In genomic region chr5:132060116-132060515, GRCm38 (mm10) we compare ENCODE assay signal across 14 mouse cellular contexts.
DNase-seq lines count a peak whose midpoint lies in the region; ATAC-seq and TF ChIP-seq lines count a peak whose summit lies in the region.
"Had no signal": no experiment of that assay in that cellular context is flagged by ENCODE, and none has a peak within 500 bp of the region (broad histone marks: within the 10 kb centered on the region; RNA-seq: fewer than 3 reads in every experiment).

No protein-coding gene starts in this region.

- no peaks in the 10 kb centered on the region for H3K9me3 ChIP-seq in embryonic facial prominence, embryonic 13.5 days
- no peaks in the 10 kb centered on the region; the same call in 1 of the 2 replicates for H3K9me3 ChIP-seq in embryonic facial prominence, embryonic 10.5 days
- H3K9me3 ChIP-seq in liver, embryonic 12.5 days (replicated peaks) = no peaks in the 10 kb centered on the region
- H3K9me3 ChIP-seq in E14TG2a.4 (ENCODE audit: low read length) = no peaks in the 10 kb centered on the region
- H3K9me3 ChIP-seq in intestine, embryonic 16.5 days (ENCODE audit: control insufficient read depth, low read length) = 0 out of 2 replicates have a peak, but pooled peaks cover 3% of the 10 kb centered on the region
- H3K9me3 ChIP-seq: lung, embryonic 15.5 days had no signal

- peaks cover 15% of the 10 kb centered on the region for H3K4me1 ChIP-seq in embryonic facial prominence, embryonic 13.5 days
- 0 out of 2 replicates have a peak, but pooled peaks cover 2% of the 10 kb centered on the region for H3K4me1 ChIP-seq in embryonic facial prominence, embryonic 10.5 days
- no peaks in the 10 kb centered on the region for H3K4me1 ChIP-seq in liver, adult 2 months (ENCODE audit: control insufficient read depth, insufficient read depth, low read length)
- H3K4me1 ChIP-seq in liver, embryonic 12.5 days = no peaks in the 10 kb centered on the region
- H3K4me1 ChIP-seq in E14TG2a.4 (replicated peaks; ENCODE audit: low read depth, low read length) = no peaks in the 10 kb centered on the region
- H3K4me1 ChIP-seq in bone marrow, adult 2 months (ENCODE audit: control insufficient read depth, insufficient read depth, low read length) = no peaks in the 10 kb centered on the region
- H3K4me1 ChIP-seq in intestine, embryonic 16.5 days (ENCODE audit: control insufficient read depth, insufficient read depth, low read length) = no peaks in the 10 kb centered on the region
- H3K4me1 ChIP-seq: lung, embryonic 15.5 days had no signal

- no peak for ATAC-seq in embryonic facial prominence, embryonic 13.5 days (ENCODE audit: insufficient number of reproducible peaks, insufficient read depth, low FRiP score, low TSS enrichment, low read depth)
- ATAC-seq in liver, embryonic 12.5 days = no peak
- no peak for ATAC-seq in intestine, embryonic 16.5 days

- TF ChIP-seq CTCF in liver, adult 2 months (IDR thresholded peaks at IDR 0.05; ENCODE audit: low read depth, low read length) = peak; percentile 31
- peak; percentile 70 for TF ChIP-seq CTCF in E14TG2a.4 (conservative IDR thresholded peaks at IDR 0.05; ENCODE audit: low read length)
- TF ChIP-seq CTCF in bone marrow, adult 2 months (IDR thresholded peaks at IDR 0.05; ENCODE audit: control insufficient read depth, insufficient read depth, low read length) = peak; percentile 5; the same call in 1 of the 2 replicates

- H3K9ac ChIP-seq in embryonic facial prominence, embryonic 13.5 days = no peak overlapping the region
- no peak overlapping the region for H3K9ac ChIP-seq in liver, adult 2 months (ENCODE audit: low read depth, low read length)
- no peak overlapping the region for H3K9ac ChIP-seq in liver, embryonic 12.5 days
- no peak overlapping the region for H3K9ac ChIP-seq in intestine, embryonic 16.5 days (ENCODE audit: low read depth, low read length)
- H3K9ac ChIP-seq: hindbrain, embryonic 14.5 days; lung, embryonic 15.5 days had no signal

- H3K27ac ChIP-seq in embryonic facial prominence, embryonic 13.5 days = 0 out of 2 replicates have a peak overlapping the region, but pooled peaks have one; percentile 11
- H3K27ac ChIP-seq in embryonic facial prominence, embryonic 10.5 days (replicated peaks) = no peak overlapping the region
- H3K27ac ChIP-seq in liver, adult 2 months (replicated peaks; ENCODE audit: insufficient read depth, low read depth, low read length) = no peak overlapping the region
- no peak overlapping the region for H3K27ac ChIP-seq in liver, embryonic 12.5 days
- no peak overlapping the region for H3K27ac ChIP-seq in bone marrow, adult 2 months (ENCODE audit: control insufficient read depth, insufficient read depth, low read depth, low read length, poor library complexity)
- H3K27ac ChIP-seq in intestine, embryonic 16.5 days (ENCODE audit: low read length) = no peak overlapping the region
- H3K27ac ChIP-seq: hindbrain, embryonic 14.5 days; lung, embryonic 15.5 days had no signal

- no peak overlapping the region for H3K4me3 ChIP-seq in embryonic facial prominence, embryonic 13.5 days
- no peak overlapping the region for H3K4me3 ChIP-seq in embryonic facial prominence, embryonic 10.5 days
- no peak overlapping the region for H3K4me3 ChIP-seq in liver, adult 2 months (ENCODE audit: insufficient read depth, low read depth, low read length)
- H3K4me3 ChIP-seq in liver, embryonic 12.5 days = no peak overlapping the region
- H3K4me3 ChIP-seq in E14TG2a.4 (replicated peaks; ENCODE audit: low read length) = no peak overlapping the region
- no peak overlapping the region for H3K4me3 ChIP-seq in bone marrow, adult 2 months (replicated peaks; ENCODE audit: control insufficient read depth, low read depth, low read length)
- H3K4me3 ChIP-seq in intestine, embryonic 16.5 days (ENCODE audit: low read length) = no peak overlapping the region
- H3K4me3 ChIP-seq: lung, embryonic 15.5 days had no signal

- 84% methylated on average over 6 of the region's 6 CpGs for WGBS in embryonic facial prominence, embryonic 13.5 days
- WGBS in embryonic facial prominence, embryonic 10.5 days = 87% methylated on average over 6 of the region's 6 CpGs
- WGBS in liver, adult 2 months = 96% methylated on average over 6 of the region's 6 CpGs
- 76% methylated on average over 6 of the region's 6 CpGs for WGBS in liver, embryonic 12.5 days (ENCODE audit: insufficient replicate concordance)
- 81% methylated on average over 6 of the region's 6 CpGs for WGBS in bone marrow, adult 2 months
- 94% methylated on average over 6 of the region's 6 CpGs for WGBS in intestine, embryonic 16.5 days

- H3K79me2 ChIP-seq in liver, adult 2 months (ENCODE audit: control insufficient read depth, insufficient read depth, low read length) = no peaks in the 10 kb centered on the region

- TF ChIP-seq POLR2A in liver, adult 2 months (IDR thresholded peaks at IDR 0.05; ENCODE audit: extremely low read depth, insufficient read depth, low read length) = no peak
- TF ChIP-seq POLR2A in bone marrow, adult 2 months (IDR thresholded peaks at IDR 0.05; ENCODE audit: borderline replicate concordance, control insufficient read depth, low read depth, low read length) = no peak

- no peaks in the 10 kb centered on the region for H3K27me3 ChIP-seq in embryonic facial prominence, embryonic 13.5 days
- H3K27me3 ChIP-seq in embryonic facial prominence, embryonic 10.5 days (replicated peaks; ENCODE audit: low read depth, poor library complexity, severe bottlenecking) = no peaks in the 10 kb centered on the region
- H3K27me3 ChIP-seq in liver, adult 2 months (ENCODE audit: control insufficient read depth, insufficient read depth, low read length) = no peaks in the 10 kb centered on the region
- H3K27me3 ChIP-seq in liver, embryonic 12.5 days (replicated peaks) = no peaks in the 10 kb centered on the region
- no peaks in the 10 kb centered on the region for H3K27me3 ChIP-seq in E14TG2a.4 (ENCODE audit: insufficient read depth, low read length)
- H3K27me3 ChIP-seq in intestine, embryonic 16.5 days (replicated peaks; ENCODE audit: control insufficient read depth, insufficient read depth, low read length) = no peaks in the 10 kb centered on the region
- H3K27me3 ChIP-seq: lung, embryonic 15.5 days had no signal

- no peak for DNase-seq in embryonic facial prominence, embryonic 10.5 days (ENCODE audit: low spot score)
- DNase-seq in liver, adult 2 months (ENCODE audit: extremely low read depth, low read depth, low spot score) = no peak
- DNase-seq in urinary bladder, postnatal 10 days (ENCODE audit: low spot score) = no peak
- DNase-seq: cerebellum, adult 18-20 months; kidney, adult 9 months; right cerebral cortex, postnatal 25 days; thymus, postnatal 14 days had no signal

- no peaks in the 10 kb centered on the region for H3K36me3 ChIP-seq in embryonic facial prominence, embryonic 13.5 days
- H3K36me3 ChIP-seq in embryonic facial prominence, embryonic 10.5 days (replicated peaks) = no peaks in the 10 kb centered on the region
- no peaks in the 10 kb centered on the region for H3K36me3 ChIP-seq in liver, adult 2 months (ENCODE audit: control insufficient read depth, insufficient read depth, low read length)
- H3K36me3 ChIP-seq in liver, embryonic 12.5 days = no peaks in the 10 kb centered on the region
- H3K36me3 ChIP-seq in E14TG2a.4 (ENCODE audit: insufficient read depth, low read length) = no peaks in the 10 kb centered on the region
- no peaks in the 10 kb centered on the region for H3K36me3 ChIP-seq in intestine, embryonic 16.5 days (ENCODE audit: control insufficient read depth, insufficient read depth, low read length)
- H3K36me3 ChIP-seq: lung, embryonic 15.5 days had no signal

- H3K4me2 ChIP-seq in embryonic facial prominence, embryonic 13.5 days = no peak overlapping the region
- H3K4me2 ChIP-seq in liver, embryonic 12.5 days = no peak overlapping the region
- H3K4me2 ChIP-seq in intestine, embryonic 16.5 days (ENCODE audit: low read depth, low read length) = no peak overlapping the region
- H3K4me2 ChIP-seq: hindbrain, embryonic 14.5 days; lung, embryonic 15.5 days had no signal

Comparison
In these comparisons a context has a peak if more than half of its experiments do, and no peak if none do; other contexts are left out.
1. CTCF ChIP-seq: peak in every context shown above with its lines; median percentile 70 in E14TG2a.4; 31 in liver, adult 2 months; 5 in bone marrow, adult 2 months.